Mouse (Mus musculus): ENCODE measurements around the gene Gadd45g.
"Not testable (repeated sequence)": the region's sequence is repeated elsewhere in the genome, so short reads cannot be mapped to it uniquely, and the experiment has no call there.

Gene Gadd45g

DNA sequence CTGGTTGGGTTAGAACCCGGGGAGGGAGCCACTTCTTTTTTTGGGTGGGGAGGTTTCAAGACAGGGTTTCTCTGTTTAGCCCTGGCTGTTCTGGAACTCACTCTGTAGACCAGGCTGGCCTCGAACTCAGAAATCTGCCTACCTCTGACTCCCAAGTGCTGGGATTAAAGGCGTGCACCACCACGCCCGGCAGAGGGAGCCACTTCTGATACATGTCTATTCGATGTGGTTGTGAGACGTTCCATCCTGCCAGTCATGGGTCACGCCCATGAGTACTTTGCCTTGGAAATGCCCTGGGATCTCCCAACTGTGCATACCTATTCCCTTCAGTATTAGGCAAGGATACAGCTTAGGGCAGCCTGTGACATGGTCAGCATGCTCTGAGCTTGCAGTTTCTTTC lies 12.5 kb upstream of the Gadd45g start:
- not testable (repeated sequence) for DNase-seq (ENCODE audit: low spot score)

DNA sequence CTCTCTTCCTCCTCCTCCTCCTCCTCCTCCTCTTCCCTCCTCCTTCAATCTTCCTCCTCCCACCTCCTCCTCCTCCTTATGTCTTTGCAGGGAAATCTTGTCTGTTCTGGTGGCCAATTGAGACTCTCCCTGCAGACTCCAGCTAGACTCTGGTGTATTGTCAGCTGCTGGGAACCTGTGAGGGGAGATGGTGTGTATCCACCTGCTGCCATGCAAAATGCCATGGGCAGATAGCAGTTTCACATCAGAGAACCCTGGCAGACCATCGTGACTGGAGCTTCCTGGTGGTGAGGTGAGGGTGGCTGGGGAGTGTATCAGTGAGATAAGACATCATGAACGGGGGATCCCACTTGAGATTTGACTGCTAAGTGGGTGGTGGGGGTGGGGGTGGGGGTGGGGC lies 12.0 kb upstream of the Gadd45g start:
- no peak for DNase-seq (ENCODE audit: low spot score)

DNA sequence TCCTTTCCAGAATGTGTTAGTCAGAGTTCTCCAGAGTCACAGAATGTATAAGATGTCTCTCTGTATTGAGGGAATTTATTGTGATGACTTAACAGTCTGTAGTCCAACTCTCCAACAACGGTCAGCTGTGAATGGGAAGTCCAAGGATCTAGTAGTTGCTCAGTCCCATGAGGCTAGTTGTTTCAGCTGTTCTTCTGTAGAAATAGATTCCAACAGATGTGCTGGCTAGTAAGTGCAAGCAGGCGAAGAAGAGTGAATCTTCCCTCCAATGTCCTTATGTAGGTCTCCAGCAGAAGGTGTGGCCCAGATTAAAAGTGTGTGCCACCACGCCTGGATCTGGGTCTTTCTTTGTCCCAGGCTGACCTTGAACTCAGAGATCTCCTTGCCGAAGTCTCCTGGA lies 11.3 kb upstream of the Gadd45g start:
- not testable (repeated sequence) for DNase-seq (ENCODE audit: low spot score)

DNA sequence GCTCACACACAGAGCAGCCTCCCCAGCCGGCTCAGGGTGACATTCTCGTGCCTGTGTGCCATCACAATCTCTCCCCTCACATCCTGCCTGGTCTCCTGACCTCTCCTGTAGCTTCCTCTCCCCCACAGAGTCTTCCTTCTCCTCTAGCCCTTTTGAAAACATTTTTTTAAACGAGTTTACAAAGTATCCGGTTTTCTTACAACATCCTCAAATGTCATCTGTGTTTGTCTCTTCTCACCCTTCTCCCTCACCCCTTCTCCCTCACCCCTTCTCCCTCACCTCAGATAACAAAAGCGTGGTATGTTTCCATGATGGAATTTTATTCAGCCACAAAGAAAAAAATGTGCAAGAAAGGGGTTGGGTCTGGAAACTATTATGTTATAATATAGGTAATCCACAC lies 9.1 kb upstream of the Gadd45g start:
- DNase-seq (ENCODE audit: low spot score), result no peak

DNA sequence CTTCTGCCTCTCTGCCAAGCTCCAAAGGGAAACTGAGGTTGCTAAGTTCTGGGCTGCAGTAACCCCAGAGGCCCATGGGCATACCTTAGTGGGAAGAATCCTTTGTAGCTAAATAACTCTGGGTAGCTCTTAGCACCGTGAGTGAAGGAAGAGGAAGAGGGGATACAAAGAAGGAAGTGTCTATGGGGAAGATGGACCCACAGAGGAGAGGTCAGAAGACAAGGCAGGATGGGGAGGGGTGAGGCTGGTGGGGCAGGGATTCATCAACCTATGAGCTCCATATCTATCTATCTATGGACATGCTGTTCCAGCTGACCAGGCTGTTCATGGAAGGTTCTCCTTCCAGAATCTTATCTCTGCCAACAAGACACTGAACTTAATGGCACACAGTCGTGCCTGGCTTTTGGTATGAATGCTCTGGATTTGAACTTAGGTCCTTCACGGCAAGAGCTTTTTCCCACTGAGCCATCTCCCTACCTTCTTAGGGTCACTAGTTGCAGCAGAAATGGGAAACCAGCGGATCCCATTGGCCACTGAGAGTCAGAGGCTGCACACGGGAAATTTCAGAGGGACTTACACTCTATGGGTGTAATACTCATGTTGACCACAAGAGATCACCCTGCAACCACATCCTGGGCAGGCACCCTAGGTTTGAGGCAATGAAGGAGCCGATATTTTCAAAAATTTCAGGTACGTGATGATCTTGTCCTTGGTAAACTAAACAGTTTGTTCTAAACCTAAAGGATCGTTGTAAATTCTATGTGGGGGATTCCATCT lies 7.0 kb upstream of the Gadd45g start:
- DNase-seq (ENCODE audit: low spot score), result no peak

DNA sequence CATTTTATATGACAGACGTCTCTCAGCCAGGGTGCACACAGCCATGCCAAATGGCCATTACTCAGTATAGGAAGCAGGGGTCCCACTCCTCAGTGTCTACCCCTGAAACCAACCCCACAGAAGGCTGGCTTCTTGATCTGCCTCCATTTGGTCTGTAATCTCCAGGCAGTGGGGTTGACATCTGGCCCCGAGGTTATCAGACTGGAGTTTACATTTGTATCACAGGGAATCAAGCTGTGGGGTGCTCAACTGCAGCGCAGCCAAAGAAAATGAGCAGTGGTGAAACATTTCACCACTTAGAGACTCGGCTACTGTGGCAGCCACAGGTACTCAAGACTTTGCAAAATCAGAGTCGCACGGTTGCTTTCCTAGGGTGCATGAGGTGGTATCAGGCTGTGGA lies 5.8 kb upstream of the Gadd45g start:
- DNase-seq (ENCODE audit: low spot score), result no peak

DNA sequence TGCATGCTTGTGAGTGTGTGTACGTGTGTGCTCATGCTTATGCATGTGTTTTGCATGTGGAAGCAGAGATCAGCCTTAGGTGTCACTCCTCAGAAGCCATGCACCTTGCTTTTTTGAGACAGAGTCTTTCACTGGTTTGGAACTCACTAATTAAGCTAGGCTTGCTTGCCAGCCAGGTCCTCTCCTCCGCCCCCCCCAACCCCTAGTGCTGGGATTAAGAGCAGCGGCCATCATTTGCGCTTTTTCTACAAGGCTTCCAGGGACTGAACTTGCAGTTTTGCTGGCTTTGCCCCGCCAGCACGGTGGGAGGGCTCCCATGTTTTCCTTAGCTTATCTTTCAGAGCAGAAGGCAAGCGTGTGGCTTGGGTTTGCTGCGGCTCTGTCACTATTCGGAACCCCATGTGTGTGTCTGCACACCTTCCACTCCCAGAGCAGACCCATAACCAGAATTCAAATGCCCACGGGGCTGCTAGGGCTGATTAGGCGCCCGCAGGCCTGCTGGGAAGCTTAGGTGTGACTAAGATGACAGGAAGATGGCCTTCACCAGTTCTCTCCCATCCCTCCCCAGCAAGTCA lies 4.8 kb upstream of the Gadd45g start:
- DNase-seq (ENCODE audit: low spot score), result no peak

DNA sequence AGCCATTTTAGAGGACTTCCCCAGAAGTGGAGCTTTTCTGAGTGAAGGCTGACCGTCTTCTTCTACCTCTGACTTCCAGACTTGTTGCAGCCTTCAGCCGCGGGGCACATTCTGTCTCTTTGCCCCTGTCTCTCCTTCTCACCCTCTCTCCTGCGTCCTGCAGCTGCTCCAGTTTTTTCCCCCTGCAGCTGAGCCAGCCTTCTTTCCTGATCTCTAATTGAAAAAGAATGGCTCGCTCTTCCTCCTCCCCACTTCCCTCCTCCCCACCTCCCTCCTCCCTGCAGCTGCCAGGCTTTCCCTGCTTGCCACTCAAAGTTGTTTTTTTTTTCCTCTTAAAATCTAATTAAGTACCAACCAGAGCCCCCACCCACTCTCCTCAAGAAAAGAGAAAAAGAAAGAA lies 4.3 kb upstream of the Gadd45g start:
- no peak for DNase-seq (ENCODE audit: low spot score)

DNA sequence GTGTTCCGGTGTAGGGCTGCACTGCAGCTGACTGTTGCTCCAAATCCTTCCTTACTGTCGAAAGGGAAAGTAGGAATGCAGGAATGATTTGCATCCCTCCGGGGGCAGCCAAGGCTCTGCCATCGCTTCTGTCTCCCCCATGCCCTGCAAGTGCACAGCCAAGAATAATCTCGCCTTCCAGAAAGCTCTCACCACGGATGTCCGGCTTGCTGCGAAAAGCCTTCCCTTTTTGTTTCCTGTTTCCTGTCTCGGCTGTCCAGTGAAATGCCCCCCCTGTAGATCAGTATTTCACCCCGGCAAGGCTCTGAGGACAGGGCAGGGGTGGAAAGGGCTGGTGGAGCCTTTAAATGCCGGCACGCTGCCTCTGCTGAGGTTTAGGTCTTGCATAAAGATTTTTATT lies 3.7 kb upstream of the Gadd45g start:
- DNase-seq (ENCODE audit: low spot score), result no peak

DNA sequence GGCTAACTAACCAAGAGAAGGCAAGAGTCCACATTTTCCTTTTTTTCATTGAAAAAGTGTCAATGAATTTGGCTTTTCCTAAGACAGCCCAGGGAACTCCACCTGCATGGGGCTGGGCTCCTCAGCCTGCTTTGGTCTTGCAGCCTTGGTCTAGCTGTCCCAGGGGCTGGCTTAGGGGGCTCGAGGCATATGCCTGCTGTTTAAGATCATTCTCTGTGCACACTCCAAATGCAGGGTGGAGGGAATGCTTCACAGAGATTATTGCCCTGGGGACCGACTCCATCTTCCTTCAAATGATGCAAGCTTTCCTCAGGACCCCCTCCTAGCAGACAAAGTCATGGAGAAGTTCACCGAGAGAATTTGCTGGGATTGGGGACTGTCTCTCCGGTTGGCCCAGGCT lies 3.2 kb upstream of the Gadd45g start:
- DNase-seq (ENCODE audit: low spot score), result no peak

DNA sequence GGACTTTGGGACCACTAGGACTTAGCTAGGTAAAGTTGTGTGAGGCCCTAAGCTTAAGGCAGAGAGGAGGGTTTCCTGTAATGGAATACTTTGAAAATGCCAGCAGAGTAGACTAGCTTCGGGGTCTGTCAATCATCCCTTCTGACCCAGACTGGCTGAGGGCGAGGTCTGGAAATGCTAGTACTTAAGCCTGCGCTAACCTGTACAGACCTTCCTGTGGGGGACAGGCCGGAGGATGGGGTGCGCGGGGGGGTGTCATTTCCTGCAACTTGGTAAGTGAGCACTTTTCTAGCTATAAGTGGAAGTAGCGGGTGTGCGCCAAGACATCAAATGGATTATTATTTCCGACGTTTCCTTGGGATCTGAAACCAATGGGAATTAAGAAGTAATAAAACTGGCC lies 2.4 kb upstream of the Gadd45g start:
- no peak for DNase-seq (ENCODE audit: low spot score)

DNA sequence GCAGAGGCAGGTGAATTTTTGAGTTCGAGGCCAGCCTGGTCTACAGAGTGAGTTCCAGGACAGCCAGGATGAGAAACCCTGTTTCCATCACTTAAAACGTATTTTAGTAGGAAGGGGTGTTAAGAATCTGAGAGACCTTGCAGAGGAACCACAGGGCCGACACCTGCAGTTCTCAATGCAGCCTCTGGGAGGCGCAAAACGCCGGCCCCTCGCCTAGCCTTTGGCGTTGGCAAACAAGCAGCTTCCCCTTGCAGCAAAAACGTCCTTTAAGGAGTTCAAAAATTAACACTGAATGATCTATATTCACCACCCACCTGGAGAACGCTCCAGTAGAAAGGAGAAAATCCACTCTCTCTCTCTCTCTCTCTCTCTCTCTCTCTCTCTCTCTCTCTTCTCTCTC lies 1.8 kb upstream of the Gadd45g start:
- DNase-seq (ENCODE audit: low spot score), result peak; percentile 87

DNA sequence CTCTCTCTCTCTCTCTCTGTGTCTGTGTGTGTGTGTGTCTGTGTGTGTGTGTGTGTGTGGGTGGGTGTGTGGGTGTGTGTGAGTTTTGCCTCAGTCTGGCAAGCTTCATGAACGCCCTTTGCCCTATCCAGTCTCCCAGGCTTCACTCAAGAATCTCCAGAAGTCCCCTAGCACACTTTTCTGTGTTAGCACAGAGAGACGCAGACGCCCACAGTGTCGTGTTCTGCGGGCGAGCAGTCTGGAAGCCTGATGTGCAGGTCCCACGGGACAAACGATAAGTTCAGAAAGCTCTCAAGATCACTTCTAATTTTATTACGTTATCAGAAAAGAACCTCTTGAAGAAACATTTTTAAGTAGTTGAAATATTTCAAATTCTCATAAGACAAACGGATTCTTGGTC lies 1.4 kb upstream of the Gadd45g start:
- no peak for DNase-seq (ENCODE audit: low spot score)

DNA sequence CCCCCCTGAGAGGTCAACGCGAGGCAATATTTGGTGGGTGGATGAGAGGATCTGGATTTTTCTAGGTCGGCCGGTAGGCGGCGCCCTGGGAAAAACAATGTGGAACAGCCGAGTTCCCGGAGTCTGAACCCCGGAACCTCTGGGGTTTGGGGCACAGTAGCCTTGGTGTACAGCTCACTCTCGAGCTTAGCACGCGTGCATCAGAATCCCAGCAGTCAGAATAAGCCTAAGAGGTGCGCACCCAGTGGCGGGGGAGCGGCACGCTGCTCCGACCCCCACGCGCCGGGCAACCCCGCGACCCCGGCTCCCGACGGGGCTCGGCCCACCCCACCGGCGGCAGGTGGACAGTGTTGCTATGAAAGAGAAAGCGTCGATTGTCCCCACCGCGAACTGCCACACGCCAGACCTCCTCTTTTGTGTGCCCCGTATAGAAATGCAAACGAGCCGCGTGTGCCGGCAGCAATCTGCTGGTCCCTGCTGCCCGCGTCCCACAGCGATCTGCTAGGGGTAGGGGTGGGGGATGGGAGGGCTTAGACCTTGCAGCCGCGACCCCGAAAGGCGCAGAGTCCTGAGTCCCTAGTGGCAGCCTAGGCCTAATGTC lies 787 bp upstream of the Gadd45g start:
- DNase-seq (ENCODE audit: low spot score), result peak; percentile 92

DNA sequence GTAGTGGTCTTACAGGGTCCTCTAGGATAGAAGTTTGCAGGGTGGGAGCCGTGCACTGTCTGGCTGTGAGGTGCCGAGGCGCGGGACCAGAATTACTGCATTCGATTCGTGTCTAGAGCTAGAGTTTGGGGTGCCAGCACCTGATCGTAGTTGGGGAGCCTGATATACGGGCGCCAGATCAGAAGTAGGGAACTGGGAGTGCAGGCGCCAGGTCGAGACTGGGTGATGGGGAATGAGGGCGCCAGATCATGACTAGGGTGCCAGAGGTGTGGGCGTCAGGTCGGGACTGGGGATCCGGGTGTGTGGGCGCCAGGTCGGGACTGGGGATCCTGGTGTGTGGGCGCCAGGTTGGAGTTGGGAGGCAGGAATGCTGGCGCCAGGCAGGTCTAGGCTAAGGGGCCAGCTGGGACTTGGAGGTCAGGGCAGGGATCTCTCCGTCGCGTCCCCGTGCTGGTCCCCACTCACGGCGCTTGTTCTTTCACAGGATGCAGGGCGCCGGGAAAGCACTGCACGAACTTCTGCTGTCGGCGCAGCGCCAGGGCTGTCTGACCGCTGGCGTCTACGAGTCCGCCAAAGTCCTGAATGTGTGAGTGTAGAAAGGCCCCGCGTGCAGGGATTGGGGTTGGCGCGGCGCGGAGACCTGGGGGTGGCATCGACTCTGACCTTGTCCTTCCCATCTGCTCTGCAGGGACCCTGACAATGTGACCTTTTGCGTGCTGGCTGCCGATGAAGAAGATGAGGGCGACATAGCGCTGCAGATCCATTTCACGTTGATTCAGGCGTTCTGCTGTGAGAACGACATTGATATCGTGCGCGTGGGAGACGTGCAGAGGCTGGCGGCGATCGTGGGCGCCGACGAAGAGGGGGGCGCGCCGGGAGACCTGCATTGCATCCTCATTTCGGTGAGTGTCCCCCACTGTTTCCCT lies 653 bp downstream of the Gadd45g start:
- DNase-seq (ENCODE audit: low spot score), result peak; percentile 86

DNA sequence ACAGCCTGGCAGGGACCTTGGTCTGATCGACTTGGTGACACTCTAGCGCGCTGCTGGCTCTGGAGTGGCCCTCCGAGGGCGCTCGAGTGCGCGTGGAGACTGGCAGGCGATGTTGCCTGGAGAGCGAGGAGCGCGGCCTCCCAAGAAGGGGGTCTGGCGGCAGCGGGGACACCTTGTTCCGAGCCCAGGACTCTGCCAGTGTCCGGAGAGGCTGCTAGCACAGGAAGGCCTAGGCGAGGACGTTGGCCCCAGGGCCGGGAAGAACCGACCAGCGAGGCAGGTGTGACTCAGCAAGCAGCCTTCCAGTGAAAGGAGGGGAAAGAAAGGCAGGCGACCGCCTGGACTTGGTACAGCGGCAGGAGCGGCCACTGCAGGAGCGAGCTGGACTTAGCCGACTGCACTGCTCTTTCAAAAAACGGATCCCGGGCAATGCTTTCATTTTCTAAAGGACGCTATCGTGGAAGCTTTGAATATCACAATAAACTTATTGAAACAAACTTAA lies 1.6 kb downstream of the Gadd45g start:
- DNase-seq (ENCODE audit: low spot score), result peak; percentile 88

DNA sequence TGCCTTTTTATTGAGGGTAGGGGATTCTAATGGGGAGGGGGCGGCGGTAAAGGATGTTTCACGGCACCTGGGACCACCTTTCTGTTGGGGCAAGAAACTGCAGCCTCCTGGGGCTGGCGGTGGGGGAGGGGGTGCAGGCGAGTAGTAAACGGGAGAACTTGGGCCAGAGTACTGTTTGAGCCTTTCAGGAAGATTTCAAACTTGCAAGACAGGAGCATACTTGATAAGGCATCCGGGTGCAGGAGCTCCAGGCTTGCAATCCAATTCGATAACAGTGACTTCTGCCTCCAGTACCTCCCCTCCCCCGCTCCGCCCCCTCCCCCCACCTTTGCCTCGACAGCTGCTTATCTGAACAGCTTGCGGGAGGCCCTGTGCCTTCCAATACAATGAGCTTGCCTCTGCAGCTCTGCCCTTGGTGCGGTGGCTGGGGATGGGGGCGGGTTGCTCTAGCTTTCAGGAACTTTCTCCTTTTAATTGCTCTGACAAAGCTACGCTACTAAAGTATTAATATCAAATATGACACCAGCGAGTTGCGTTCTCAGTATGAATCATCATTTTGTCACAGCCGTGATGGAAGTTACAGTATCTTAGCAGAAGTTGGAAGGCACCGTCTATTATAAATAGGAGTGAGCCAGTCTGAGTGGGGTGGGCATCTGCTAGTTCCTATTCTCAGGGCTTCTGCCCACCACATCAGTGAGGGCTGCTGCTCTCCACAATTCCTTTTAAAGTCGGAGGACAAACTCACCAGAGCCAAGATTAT lies 2.2 kb downstream of the Gadd45g start:
- DNase-seq (ENCODE audit: low spot score), result peak; percentile 81

DNA sequence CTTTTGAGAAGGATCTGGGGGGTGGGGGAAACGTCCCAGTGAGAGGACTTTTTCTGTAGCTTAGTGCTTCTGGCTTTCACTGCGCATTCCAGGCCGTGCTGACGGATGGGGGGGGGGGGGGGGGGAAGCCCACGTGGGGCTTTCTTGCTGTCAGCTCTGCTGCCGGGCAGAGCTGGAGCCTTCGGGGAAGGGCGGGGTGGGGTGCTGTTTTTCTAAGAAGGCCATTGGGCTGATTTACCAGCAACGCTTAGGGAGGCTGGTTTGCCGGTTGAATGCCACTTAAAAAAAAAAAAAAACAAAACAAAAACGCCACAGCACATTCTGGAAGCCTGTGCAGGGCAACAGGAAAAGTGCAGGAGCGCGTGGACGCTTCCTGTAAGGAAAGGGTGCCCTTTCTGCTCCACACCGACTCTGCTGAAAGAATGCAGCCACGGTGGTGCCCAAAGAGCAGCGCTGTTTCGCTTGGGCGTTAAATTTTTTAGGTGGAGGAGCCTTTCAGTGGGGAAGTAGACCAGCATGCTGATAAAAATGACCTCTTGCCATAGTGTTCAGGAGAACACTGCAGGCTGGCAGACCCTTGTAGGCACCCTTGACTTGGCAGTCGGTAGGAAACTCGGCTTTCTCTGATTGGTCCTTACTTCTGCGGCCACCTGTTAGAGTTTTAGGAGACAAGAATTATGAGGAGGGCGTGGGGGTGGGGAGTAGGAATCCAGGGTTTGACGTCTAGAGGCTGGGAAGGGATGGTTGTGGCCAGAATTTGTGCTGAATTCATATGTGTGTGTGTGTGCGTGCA lies 3.0 kb downstream of the Gadd45g start:
- no peak for DNase-seq (ENCODE audit: low spot score)

DNA sequence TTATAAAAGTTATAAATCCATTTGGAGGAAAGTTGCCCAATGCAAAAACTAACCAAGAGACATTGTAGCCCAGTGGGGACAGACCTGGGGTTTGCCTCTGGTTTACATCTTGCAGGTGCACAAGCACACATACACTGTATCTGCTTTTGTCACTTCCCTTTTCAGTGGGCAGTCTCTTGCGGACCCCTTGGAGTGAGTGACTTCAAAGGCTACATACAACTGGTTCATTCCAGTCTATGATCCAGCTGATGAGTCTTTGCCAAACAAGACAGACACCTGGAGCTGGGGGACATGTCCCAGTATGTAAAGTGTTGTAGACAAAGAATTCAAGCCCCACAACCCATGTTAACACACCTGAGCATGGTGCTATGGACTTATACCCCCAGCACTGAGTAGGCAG lies 4.1 kb downstream of the Gadd45g start:
- no peak for DNase-seq (ENCODE audit: low spot score)

DNA sequence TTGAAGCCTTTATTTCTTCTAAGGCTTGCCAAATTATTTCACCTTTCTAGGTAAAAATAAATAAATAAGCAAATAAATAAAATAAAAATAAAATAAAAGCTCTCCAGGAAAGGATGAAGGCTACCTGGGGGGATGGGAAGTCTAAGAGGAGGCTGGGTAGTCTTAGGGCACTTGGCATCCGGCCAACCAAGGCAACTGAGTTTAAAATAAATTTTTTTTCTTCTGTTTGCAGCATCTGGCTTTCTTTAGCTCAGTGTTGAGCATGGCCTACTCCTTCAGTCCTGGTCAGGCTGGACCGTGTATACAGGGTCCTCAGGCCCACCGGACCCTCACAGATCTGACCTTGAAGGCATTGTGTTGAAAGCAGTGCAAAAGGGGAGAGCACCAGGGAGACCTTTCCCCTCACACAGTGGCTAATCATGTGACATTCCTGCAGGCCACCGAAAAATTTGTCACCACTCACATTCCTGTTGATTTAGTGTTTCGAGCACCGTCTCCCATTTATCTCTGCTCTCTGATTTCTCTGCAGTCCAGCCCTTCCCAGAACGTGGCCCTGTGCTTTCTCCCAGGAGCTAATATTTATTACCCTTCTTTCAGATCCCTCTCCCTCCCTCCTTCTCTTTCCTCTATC lies 6.2 kb downstream of the Gadd45g start:
- DNase-seq (ENCODE audit: low spot score), result no peak
